ENCODE assay signal across 17 mouse cellular contexts in the genomic region with DNA sequence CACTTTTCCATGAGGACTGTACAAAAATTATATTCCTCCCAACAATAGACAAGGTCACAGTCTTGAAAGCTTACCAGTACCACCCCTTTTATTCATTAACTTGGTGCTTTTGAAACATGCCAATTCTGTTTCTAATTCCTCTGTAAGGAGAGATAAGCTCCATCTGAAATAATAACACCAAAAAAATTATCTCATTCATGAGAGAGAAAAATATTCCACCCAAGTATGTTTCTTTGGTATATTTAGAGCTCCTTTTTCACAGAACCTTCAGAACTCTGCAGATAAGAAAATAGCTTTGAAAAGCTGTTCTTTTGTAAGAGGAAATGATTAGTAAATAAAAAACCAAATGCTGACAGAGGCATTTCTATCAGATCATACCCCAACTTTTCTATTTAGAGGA.
"Had no signal": no experiment of that assay in that cellular context is flagged by ENCODE, and none has a peak within 500 bp of the region (broad histone marks: within the 10 kb centered on the region; RNA-seq: fewer than 3 reads in every experiment).

No protein-coding gene starts in this region.

- H3K9ac ChIP-seq: neural tube, embryonic 12.5 days; neural tube, embryonic 13.5 days; neural tube, embryonic 15.5 days; stomach, embryonic 15.5 days had no signal

- H3K4me1 ChIP-seq: neural tube, embryonic 12.5 days; neural tube, embryonic 13.5 days; neural tube, embryonic 15.5 days; stomach, embryonic 15.5 days had no signal

- H3K27me3 ChIP-seq: neural tube, embryonic 12.5 days; neural tube, embryonic 13.5 days; neural tube, embryonic 15.5 days; stomach, embryonic 15.5 days had no signal

- DNase-seq: retina, postnatal 1 day; right cerebral cortex, adult 18-20 months; right cerebral cortex, postnatal 14 days; right cerebral cortex, postnatal 25 days; right cerebral cortex, postnatal 4 days; spleen, adult 18-20 months; thymus, adult 18-20 months; thymus, adult 2 months; thymus, postnatal 14 days; thymus, postnatal 25 days; thymus, postnatal 36 days; thymus, postnatal 4 days had no signal

- H3K9me3 ChIP-seq: neural tube, embryonic 12.5 days; neural tube, embryonic 13.5 days; neural tube, embryonic 15.5 days; stomach, embryonic 15.5 days had no signal

- H3K36me3 ChIP-seq: neural tube, embryonic 12.5 days; neural tube, embryonic 13.5 days; neural tube, embryonic 15.5 days; stomach, embryonic 15.5 days had no signal

- H3K4me3 ChIP-seq: neural tube, embryonic 12.5 days; neural tube, embryonic 13.5 days; neural tube, embryonic 15.5 days; stomach, embryonic 15.5 days had no signal

- H3K4me2 ChIP-seq: neural tube, embryonic 12.5 days; neural tube, embryonic 13.5 days; neural tube, embryonic 15.5 days; stomach, embryonic 15.5 days had no signal

- H3K27ac ChIP-seq: neural tube, embryonic 12.5 days; neural tube, embryonic 13.5 days; neural tube, embryonic 15.5 days; stomach, embryonic 15.5 days; stomach, postnatal 0 days had no signal
